Mouse (Mus musculus): ENCODE results near the gene Laptm4a.

- TF ChIP-seq CTCF (IDR thresholded peaks at IDR 0.05; ENCODE audit: borderline replicate concordance, insufficient read depth, low read length) = no peak
- TF ChIP-seq POLR2A (IDR thresholded peaks at IDR 0.05; ENCODE audit: low read depth, low read length) = no peak
These were observed 53.6 kb downstream of the Laptm4a start for GRCm38 (mm10) chr12:8975076-8975475.
